Mouse (Mus musculus) activated CD4-positive, CD25-positive, alpha-beta regulatory T cell (primary cell): ENCODE results near the gene Pex11b. TPM values are rescaled to one million over a fixed set of nuclear protein-coding genes. Genes with fewer than 3 reads are reported as not detected.

Source experiments
- polyA plus RNA-seq, 2 experiments: library from polyadenylated mRNA; unstranded; fragments of 100-300 nt; shearing (Covaris generic); gene quantifications; one replicate each; pipeline ENCODE4 v1.2.1; 2017

Pex11b gene
- polyA plus RNA-seq = 10 to 100 TPM; 33.0 to 66.2 TPM

DNA sequence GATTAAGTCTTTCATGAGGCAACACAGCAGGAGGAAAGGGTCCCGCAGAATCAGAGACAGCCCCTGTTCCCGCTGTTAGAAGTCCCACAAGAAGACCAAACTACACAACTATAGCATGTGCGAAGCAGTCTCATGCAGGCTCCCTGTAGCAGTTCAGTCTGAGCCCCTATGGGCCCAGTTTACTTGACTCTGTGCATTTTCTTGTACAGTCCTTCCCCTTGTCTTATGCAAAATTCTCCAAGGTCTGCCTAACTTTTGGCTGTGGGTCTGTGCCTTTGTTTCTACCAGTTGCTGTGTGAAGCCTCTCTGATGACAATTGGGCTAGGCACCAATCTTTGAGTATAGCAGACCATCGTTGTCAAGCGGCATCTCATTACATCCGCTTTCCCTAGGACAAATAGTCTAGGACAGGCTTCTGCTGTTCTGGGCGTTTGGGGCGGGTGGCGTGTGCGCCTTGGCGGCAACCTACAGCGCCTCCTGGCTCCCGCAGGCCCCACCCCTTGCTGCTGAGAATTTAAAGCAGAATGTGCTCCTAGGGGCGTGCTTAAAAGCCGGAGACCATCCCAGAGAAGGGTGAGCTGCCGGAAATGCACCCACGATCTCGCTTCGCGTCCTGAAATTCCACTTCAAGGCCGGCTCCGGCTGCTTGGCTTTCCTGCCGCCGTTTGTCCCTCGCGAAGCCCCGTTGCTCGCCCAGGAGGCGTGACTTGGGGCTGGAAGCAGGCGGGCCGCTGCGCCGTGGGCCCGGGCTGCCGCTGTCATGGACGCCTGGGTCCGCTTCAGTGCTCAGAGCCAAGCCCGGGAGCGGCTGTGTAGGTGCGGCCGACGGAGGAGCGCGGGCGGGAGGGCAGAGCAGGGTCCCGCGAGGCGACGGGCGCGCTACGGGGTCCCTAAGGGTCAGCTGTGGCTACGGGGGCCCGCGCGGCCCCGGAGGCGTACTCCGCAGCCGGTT lies at the start of gene Pex11b, which contains the start of gene Gm42957:
Gene Pex11b, plus strand, starts transcription at position 449 of the 952 bp plus-strand sequence.
Gene Gm42957, plus strand, starts transcription at position 547 of the 952 bp plus-strand sequence.

DNA sequence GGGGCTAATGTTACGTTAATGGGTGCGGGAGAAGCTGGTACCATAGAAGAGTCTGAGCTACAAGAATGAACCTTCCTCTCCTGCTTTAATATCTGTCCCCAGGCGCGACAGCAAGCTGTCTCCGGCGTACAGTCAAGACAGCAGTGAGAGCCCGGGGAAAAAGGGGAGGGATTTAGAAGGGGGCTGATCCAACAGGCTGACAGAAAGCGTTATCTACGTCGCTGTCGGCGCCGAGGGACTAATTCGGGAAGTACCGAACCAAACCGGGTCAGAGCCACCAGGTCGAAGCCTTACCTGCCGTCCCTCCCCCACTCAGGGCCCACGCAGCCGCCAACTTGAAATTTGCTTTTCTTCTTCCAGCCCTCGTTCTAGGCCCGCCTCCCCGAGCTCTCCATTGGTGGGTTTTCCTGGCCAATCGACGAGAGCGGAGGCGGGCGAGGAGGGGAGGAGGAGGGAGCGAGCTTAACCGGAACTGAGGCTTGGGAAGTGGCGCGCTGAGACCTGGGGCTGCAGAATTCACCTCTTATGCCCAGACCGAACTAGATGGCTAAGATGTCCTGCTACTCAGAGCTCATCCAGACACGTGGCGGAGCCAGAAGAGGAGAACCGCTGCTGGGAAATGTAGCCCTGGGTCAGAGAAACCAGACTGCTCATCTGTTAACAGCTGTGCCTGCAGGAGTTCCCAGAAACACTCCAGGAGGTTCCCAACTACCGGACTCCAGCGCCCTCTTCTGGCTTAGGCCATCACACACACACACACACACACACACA lies 41.2 kb upstream of the Pex11b start, which contains the start of gene Polr3gl:
Gene Polr3gl, minus strand, starts transcription at position 392 of the 771 bp plus-strand sequence.

DNA sequence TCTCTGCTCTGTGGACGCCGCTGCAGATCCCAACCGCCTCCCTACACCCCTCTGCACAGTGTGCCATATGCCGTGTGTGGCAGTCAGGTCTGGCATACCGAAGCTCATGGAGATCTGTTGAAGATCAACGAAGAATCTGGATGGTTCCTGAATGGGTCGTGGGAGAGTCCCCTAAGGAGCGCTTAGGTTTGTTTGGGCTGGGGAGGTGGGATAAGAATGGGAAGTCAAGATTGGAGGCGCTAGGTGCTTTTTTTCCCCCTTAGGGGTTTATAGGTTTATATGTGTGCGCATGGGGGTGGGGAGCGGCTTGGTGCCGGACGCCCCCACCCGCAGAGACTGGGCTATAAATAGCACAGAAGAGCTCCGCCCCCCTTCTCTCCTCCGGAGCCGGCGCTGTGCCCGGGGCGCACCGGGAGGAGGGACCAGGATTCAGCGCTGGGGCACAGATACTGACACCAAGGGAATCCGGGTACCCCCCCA lies 38.9 kb upstream of the Pex11b start, which contains the start of gene Ankrd34a:
Gene Ankrd34a, plus strand, starts transcription at position 409 of the 480 bp plus-strand sequence.

GRCm38 (mm10) chr3:96600639-96601250 lies 34.4 kb upstream of the Pex11b start, which contains the start of gene Lix1l:
TSS of gene Lix1l (plus strand) at chr3:96601149.

DNA sequence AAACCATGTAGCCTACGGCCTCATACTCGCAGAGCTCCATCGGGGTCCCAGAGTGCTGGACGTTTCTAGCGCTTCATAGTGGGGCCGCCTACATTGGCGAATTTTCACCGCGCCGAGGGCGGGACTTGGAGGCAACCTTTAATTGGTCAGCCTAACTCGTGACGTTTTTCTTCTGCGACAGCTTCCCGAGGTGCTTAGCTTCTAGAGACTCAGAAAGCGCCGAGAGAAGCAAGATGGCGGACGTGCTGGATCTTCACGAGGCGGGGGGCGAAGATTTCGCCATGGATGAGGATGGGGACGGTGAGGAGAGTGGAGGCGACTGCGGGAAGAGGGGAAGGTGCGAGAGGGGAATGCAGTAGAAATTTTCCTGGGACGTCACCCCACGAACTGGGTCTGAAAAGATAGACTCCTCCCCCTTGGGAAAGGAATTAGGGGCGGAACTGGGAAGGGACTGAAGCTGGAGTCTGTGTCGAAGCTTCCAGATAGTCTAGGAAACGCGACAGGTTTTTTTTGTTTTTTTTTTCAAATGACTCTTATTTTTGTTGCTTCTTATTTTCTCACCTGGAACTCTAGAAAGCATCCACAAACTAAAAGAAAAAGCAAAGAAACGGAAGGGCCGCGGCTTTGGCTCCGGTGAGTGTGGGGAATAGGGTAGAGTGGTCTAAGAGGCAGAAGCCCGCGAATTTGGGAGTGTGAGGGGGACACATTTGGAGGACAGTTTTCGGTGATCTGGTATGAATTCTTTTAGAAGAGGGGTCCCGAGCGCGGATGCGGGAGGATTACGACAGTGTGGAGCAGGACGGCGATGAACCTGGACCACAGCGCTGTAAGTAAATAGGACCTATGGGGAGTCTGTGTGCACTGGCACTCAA lies 5.2 kb upstream of the Pex11b start, which contains the start of gene Rbm8a:
Gene Rbm8a, plus strand, starts transcription at position 205 of the 872 bp plus-strand sequence.

GRCm38 (mm10) chr3:96645018-96645649 lies 10.0 kb downstream of the Pex11b start, which contains the start of gene Itga10:
TSS of gene Itga10 (plus strand) at chr3:96645584.

GRCm38 (mm10) chr3:96669727-96670468 lies 34.7 kb downstream of the Pex11b start, which contains the start of gene Ankrd35:
TSS of gene Ankrd35 (plus strand) at chr3:96670131.

Other genes starting within 250 kb of the Pex11b start
- not detected for gene BC107364, start 183.1 kb upstream of the Pex11b start, polyA plus RNA-seq
- not detected for gene Hfe2, start 110.2 kb upstream of the Pex11b start, polyA plus RNA-seq
- gene Txnip, start 77.4 kb upstream of the Pex11b start, polyA plus RNA-seq = 100 to 1,000 TPM; 566 to 913 TPM
- gene Gm16253, start 58.4 kb upstream of the Pex11b start, polyA plus RNA-seq = under 1 TPM; 0.62 to 0.69 TPM
- 10 to 100 TPM; 15.0 to 21.6 TPM for gene Polr3gl, start 41.2 kb upstream of the Pex11b start, polyA plus RNA-seq
- gene Ankrd34a, start 38.7 kb upstream of the Pex11b start, polyA plus RNA-seq = not detected
- gene Lix1l, start 34.2 kb upstream of the Pex11b start, polyA plus RNA-seq = under 1 TPM; 0.06 to 0.18 TPM
- 100 to 1,000 TPM; 156 to 191 TPM for gene Rbm8a, start 5.4 kb upstream of the Pex11b start, polyA plus RNA-seq
- under 1 TPM in 1 of 2 experiments, not detected in 1; 0.33 TPM for gene Gm42957, start 98 bp downstream of the Pex11b start, polyA plus RNA-seq
- under 1 TPM; 0.04 to 0.16 TPM for gene Itga10, start 10.2 kb downstream of the Pex11b start, polyA plus RNA-seq
- gene Ankrd35, start 34.8 kb downstream of the Pex11b start, polyA plus RNA-seq = under 1 TPM in 1 of 2 experiments, not detected in 1; 0.64 TPM
- 10 to 100 TPM; 19.7 to 28.1 TPM for gene Pias3, start 61.0 kb downstream of the Pex11b start, polyA plus RNA-seq
- gene Nudt17, start 73.2 kb downstream of the Pex11b start, polyA plus RNA-seq = under 1 TPM; 0.55 to 0.71 TPM
- gene Polr3c, start 92.3 kb downstream of the Pex11b start, polyA plus RNA-seq = 10 to 100 TPM; 73.7 to 80.2 TPM
- 100 to 1,000 TPM; 117 to 137 TPM for gene Rnf115, start 92.3 kb downstream of the Pex11b start, polyA plus RNA-seq
- not detected for gene Pdzk1, start 193.9 kb downstream of the Pex11b start, polyA plus RNA-seq
- gene Cd160, start 194.0 kb downstream of the Pex11b start, polyA plus RNA-seq = 10 to 100 TPM in 1 of 2 experiments, 1 to 10 TPM in 1; 7.6 to 24.2 TPM